Mouse (Mus musculus) thymus, postnatal 0 days (tissue): ENCODE measurements at regions not wholly inside any gene's neighbourhood (a gene's known extent, or its start where the extent isn't known, plus 50 kb on each side); places are given as distances from the start of the nearest gene placed in this dataset.
A peak's percentile ranks its signal among the peaks of the same experiment; 100 is the strongest.

ENCODE experiments used
- DNase-seq: peaks from one replicate; pipeline ENCODE4 v3.0.0-alpha.2; 2015; ENCODE audit warnings: low spot score

- no peak for DNase-seq
Measured at GRCm38 (mm10) chr4:54407930-54408329, 536.9 kb upstream of the Zfp462 start.

DNA sequence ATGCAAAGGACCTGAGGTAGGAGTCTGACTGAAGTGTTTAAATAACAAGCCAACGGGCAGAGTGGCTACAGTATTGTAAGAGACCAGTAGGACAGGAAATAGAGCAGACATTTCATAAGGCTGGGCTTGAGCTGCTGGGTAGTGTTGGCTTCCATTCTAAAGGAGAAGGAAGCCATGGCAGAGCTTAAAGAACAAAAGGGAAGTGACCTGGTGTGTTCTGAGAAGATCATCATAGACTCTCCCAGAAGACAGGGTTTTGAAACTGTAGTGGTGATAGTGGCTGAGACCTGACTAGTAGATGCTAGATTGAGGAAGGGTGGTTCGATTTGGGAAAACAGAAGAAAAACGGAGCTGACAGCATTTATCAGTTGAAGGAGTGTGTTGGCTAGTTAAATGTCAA, 514.1 kb upstream of the Zfp462 start:
- DNase-seq, result no peak

DNA sequence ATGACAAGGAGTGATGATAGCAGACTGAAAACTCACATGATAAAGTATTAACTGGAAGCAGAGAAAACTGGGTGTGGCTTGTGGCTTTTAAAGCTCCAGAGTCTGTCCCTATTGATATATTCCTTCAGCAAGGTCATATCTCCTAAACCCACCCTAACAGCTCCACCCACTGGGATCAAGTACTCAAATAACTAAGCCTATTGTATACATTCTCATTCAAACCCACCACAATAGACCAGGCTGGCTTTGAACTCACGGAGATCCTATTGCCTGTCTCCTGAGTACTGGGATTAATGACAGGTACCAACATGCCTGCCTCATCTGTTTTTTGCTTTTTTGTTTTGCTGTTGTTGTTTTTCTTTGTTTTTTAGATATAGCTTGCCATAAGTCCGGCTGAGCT, 484.3 kb upstream of the Zfp462 start:
- no peak for DNase-seq

GRCm38 (mm10) chr4:54469176-54469575, 475.7 kb upstream of the Zfp462 start:
- DNase-seq, result no peak

GRCm38 (mm10) chr4:54470022-54471008, 474.5 kb upstream of the Zfp462 start:
- DNase-seq, result no peak

DNA sequence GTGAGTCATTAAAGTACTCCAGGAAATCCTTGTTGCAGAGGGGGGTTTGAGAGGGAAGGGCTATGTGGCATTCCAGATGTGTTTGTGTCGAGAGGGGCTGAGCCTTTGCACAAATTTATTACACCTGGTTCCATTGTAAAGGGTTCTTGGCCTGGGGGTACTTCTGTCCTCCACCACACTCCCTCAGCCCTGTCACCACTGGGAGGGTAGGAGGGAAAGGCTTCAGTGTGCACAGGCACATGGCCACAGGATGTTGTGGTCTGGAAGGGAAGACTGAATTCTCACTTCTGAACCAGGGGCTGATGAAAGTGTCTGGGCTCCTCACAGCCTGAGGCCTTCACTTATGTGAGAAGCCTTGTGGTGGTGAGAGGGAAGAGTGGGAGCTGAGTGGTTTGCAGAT, 473.8 kb upstream of the Zfp462 start:
- peak; percentile 4 for DNase-seq

- DNase-seq, result no peak
Measured at GRCm38 (mm10) chr4:54481766-54482165, 463.1 kb upstream of the Zfp462 start.

DNA sequence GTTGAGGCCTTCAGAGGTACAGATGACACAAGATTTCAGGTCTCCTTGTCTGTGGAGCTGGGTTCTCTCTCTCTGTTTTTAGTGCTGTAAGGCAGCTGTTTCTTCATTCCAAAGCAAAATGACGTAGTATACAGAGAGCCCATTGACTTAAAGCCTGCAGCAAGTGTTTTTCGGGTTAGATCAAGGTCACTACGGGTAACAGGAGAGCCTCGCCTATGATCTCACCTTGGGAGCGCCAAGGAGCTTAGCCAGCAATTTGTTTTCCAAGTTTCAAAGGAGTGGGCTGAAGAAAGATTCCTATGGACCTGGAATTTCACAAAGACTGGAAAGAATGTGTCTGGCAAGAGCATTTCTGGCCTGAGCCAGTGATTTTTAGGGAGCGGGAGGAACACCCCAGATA, 451.8 kb upstream of the Zfp462 start:
- no peak for DNase-seq

GRCm38 (mm10) chr4:54497312-54497994, 447.4 kb upstream of the Zfp462 start:
- DNase-seq, result no peak

DNA sequence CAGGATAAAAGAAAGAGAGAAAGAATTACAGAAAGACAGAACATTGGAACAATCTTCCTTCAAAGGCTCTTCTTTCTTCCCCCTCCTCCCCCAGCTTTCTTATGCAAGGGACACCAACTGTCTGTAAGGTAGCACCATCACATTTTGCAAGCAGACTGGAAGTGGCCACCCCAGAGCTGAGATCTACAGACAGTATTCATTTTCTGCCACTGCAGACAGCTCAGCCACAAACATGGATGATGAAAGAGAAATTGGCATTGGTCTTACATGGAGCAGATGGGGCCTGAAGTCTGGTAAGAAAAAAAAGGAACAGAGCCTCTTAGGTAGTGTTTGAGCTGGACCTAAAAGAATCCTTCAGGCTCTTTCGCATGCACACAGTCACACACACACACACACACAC, 428.9 kb upstream of the Zfp462 start:
- no peak for DNase-seq

GRCm38 (mm10) chr4:54523283-54523682, 421.6 kb upstream of the Zfp462 start:
- peak; percentile 13 for DNase-seq

- no peak for DNase-seq
Measured at GRCm38 (mm10) chr4:54526003-54526586, 418.8 kb upstream of the Zfp462 start.

GRCm38 (mm10) chr4:54527660-54528059, 417.2 kb upstream of the Zfp462 start:
- DNase-seq, result peak; percentile 29

DNA sequence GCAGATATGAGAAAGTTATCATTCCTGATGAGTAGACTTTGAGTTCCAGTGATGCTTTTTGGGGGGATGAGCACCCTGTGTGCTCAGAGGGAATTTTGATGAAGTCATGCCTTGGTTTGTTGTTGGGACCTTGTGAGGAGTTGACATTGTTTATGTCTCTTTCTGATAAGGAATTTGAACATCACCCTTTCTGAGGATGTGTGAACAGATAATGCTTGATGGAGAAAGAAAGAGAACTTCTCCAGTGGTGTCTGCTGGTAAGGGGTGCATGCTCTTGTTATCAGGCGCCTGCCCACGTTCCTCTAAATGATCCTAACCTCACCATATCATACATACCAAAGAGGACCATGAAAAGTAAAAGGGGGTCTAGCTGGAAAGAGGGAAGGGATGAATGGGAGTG, 413.1 kb upstream of the Zfp462 start:
- DNase-seq, result no peak

- no peak for DNase-seq
Measured at GRCm38 (mm10) chr4:54533846-54534245, 411.0 kb upstream of the Zfp462 start.

DNA sequence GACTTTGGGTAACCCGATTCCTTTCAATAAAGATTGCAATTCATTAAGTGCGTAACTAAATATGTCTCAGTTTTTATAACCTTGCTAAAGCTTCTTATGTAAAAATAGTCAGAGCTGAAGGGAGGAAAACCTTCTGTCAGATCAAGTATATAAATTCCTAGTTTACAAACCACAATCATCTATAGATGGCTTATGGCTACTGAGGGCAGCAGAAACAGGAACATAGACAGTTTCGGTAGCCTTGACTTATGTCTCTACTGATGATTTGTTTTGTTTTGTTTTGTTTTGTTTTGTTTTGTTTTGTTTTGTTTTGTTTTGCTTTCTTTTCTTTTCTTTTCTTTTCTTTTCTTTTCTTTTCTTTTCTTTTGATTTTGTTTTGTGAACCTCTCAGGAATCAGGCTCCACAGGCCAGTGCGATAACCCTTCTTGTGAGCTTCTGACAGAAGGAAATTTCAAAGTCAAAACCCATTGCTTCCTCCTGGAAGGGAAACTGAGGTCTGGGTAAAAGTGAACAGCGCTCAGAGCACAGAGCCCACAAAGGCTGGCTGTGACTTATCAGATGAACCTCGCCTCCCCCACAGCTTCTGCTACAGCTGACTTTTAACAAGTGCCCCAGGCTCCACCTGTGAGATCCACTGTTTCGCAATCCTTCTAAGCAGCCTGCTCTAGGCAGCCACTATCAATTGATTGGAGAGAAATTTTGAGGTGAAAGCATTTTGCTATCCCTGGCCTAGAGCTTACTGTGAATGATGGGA, 391.8 kb upstream of the Zfp462 start:
- DNase-seq, result no peak

- DNase-seq, result no peak
Measured at GRCm38 (mm10) chr4:54563075-54563474, 381.8 kb upstream of the Zfp462 start.

- no peak for DNase-seq
Measured at GRCm38 (mm10) chr4:54573185-54573584, 371.7 kb upstream of the Zfp462 start.

GRCm38 (mm10) chr4:54587197-54587596, 357.7 kb upstream of the Zfp462 start:
- no peak for DNase-seq

DNA sequence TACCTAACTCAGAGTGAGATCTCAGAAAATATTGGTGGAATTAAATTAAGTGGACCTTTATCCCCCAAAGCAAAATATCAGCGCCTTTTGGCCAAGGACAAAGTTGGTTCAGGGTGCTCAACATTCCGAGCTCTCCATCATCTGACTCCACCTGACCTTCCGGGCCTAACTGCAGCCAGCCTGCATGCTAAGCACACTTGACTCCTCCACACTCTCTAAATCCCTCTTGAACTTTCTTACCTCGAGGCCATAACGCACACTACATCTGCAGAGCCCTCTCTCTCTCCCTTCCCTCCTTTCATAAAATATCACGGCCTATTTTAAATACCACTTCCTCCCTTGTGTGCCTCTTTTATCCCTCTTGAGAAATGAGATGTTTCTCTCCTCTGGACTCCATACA, 356.1 kb upstream of the Zfp462 start:
- no peak for DNase-seq
